Mouse (Mus musculus) gastrocnemius, adult 8-10 months (tissue): ENCODE measurements around the gene Dbp. TPM values are rescaled to one million over a fixed set of nuclear protein-coding genes. Genes with fewer than 3 reads are reported as not detected.

Experiments used
- DNase-seq, 2 experiments: peaks; one replicate each; pipeline ENCODE4 v3.0.0; 2022; ENCODE audit warnings: low spot score in 2 of 2
- total RNA-seq, 4 experiments: library from RNA; stranded (reverse); gene quantifications; 2 replicates each; pipeline ENCODE4 v1.2.4; 2022

Dbp gene
- total RNA-seq, 4 experiments from 2014 or later = 69.5 to 173 (median 143) TPM

DNA sequence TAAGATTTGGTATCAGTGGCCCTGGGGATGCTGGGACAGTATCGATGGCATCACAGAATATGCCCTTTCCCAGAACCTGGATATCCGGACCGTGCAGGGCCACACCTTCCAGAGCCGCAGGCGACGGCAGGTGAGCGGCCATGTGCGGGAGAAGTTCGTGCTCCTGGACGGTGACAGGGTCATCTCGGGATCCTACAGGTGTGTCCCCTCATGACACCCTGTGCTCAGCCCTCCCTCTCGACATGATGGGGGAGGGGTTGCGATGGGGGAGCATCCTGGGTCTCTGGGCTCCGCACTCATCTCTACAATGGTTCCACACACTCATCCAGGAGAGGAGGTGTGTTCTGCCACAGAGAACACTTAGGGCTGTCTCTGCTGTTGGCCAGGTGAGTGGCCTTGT is 18.9 kb downstream of the Dbp start:
- DNase-seq = no peak

- no peak for DNase-seq
Measured at GRCm38 (mm10) chr7:45725151-45725550, 20.3 kb downstream of the Dbp start.

DNA sequence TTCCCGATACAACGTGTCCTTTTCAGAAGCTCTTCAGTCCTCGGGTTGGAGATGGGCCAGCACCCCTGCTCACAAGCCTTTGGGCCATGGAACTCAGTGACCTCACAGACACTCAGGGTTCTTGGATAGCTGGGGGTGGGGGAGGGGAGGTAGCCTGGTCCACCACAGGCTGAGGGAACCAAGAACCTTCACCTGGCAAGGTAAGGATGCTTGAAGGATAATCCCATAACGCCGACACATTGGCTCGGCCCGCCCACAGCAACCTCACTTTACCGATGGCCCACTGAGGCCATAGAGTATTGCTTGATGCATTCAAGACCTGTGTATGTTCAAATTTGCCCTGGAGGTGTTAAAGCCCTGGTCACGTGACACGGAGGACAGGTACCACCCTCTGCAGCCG is 20.8 kb downstream of the Dbp start, which contains the start of gene Spaca4:
Gene Spaca4, minus strand, starts transcription at position 101 of the 400 bp plus-strand sequence.
- DNase-seq = no peak

GRCm38 (mm10) chr7:45726419-45726818 is 21.5 kb downstream of the Dbp start:
- DNase-seq = no peak

GRCm38 (mm10) chr7:45727625-45728024 is 22.7 kb downstream of the Dbp start:
- DNase-seq = no peak

- no peak for DNase-seq
Measured at GRCm38 (mm10) chr7:45730727-45731431, 26.0 kb downstream of the Dbp start.

GRCm38 (mm10) chr7:45733477-45733876 is 28.6 kb downstream of the Dbp start:
- DNase-seq = no peak

- DNase-seq = peak in 1 of 2 experiments; percentile 49
Measured at GRCm38 (mm10) chr7:45739162-45739763, 34.4 kb downstream of the Dbp start.

DNA sequence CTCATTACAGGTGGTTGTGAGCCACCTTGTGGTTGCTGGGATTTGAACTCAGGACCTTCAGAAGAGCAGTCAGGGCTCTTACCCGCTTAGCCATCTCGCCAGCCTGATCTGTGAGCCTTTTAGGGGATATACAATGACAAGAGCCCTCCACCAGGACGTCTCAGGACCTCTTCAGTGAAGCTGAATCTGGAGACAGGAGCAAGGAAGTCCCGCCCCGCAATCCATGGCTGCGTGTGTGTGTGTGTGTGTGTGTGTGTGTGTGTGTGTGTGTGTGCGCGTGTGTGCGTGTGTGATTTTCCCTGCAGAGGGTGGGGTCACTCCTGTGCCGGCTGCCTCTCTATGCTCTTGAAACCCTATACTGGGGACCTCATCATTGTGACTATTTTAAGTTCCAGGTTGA is 34.9 kb downstream of the Dbp start:
- DNase-seq = no peak

- DNase-seq = no peak
Measured at GRCm38 (mm10) chr7:45741308-45741707, 36.4 kb downstream of the Dbp start.

DNA sequence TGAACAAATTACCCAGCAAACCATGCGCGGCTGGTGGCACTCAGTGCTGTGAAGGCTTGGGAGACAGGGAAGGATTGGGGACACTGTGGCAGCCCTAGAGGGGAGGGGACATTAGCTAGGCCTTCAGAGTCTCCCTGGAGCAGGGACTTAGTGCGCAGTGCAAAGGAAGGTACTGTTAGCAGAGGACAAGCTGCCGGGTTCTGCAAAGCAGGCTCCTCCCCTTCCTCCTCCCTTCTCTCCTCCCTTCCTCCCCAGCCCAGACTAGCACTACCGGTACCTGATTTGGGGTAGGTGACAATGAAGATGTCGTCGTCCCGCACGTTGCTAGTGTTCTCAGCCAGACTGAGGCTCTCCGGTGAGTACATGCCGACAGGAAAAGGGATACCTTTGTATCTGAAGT is 36.9 kb downstream of the Dbp start:
- DNase-seq = no peak

- DNase-seq = no peak
Measured at GRCm38 (mm10) chr7:45742338-45742737, 37.5 kb downstream of the Dbp start.

DNA sequence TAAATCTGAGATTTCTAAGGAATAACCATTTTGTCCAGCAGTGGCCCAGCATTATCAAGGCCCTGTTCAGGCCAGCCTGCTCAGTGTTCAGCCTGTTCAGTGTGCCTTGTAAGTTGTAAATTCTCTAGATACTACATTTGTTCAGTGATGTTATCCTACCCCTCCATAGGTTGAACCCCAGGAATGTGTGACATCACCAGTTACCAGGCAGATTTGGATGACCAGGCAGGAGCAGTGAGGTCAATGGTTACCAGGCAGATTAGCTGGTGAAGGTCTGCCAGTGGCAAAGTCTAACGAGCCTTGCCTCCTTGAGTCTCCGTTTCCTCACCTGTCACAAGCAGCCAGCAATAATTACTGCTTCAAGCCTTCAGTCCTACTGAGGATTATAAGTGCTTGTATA is 39.5 kb downstream of the Dbp start:
- DNase-seq = no peak

DNA sequence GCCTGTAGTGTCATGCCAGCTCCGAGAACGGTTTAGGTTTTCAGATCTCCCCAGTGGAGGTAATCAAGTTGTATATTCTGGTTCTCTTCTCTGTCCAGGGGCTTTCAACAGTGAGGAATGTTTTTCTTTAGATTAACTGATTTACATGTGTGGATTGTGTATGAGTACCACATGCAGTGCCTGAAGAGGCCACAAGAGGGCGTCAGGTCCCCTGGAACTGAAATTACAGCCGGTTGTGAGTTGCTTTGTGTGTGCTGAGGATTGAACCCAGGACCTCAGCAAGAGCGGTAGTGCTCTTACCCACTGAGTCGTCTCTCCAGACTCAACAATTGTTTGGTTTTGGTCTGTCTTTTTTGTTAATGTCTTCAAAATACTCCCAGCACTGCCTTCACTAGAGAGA is 41.6 kb downstream of the Dbp start:
- DNase-seq = no peak

DNA sequence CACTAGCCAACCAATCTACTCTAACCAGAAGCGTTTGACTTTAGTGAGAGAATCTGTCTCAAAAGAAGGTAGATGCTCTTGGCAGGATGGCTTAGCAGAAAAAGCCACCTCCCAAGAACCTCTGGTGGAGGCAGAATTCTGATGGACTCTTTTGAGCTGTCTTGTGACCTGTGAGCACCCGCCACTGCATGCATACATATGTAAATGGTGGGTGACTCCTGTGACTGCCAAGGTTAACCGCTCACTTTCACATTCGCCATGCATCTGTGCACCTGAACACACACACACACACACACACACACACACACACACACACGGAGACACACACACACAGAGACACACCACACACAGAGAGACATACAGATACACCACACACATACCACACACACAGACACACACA is 42.6 kb downstream of the Dbp start:
- no peak for DNase-seq

- no peak for DNase-seq
Measured at GRCm38 (mm10) chr7:45748110-45748509, 43.2 kb downstream of the Dbp start.

DNA sequence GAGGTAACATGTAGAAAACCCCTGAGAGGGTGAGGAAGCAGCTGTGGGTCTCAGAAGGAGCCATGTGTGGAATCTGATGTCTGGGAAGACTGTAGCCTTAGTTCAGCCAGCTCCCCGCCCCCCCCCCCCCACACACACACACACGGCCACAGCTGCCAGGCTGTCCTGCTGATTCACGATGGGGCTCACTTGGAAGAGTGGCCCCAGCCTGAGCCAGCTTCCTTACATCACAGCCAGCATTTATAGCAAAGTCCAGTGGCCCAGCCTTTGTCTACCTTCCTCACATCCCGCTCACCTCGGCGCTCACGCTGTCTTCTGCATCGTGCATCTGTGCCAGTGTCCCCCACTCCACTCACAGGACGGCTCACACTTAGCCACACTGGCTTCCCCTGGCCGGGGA is 44.5 kb downstream of the Dbp start:
- no peak for DNase-seq

DNA sequence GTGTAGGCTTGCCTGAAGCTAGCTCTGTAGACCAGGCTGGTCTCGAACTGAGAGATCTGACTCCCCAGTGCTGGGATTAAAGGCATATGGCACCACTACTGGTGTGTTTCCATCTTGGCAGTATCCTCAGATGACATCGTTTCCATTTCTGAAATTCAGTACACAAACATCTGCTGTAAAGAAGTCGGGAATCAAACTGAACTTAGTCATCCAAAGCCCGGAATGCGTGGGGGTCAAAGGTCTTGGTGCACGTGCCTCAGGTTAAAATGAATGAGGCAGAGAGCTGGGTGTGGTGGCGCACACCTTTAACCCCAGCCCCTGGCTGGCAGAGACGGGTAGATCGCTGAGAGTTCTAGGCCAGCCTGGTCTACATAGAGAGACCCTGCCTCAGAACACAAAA is 45.3 kb downstream of the Dbp start:
- no peak for DNase-seq

GRCm38 (mm10) chr7:45755703-45756102 is 50.8 kb downstream of the Dbp start:
- DNase-seq = no peak

GRCm38 (mm10) chr7:45759400-45759799 is 54.5 kb downstream of the Dbp start:
- DNase-seq = no peak
